Mouse (Mus musculus): ENCODE results near the gene Gm38393.

DNA sequence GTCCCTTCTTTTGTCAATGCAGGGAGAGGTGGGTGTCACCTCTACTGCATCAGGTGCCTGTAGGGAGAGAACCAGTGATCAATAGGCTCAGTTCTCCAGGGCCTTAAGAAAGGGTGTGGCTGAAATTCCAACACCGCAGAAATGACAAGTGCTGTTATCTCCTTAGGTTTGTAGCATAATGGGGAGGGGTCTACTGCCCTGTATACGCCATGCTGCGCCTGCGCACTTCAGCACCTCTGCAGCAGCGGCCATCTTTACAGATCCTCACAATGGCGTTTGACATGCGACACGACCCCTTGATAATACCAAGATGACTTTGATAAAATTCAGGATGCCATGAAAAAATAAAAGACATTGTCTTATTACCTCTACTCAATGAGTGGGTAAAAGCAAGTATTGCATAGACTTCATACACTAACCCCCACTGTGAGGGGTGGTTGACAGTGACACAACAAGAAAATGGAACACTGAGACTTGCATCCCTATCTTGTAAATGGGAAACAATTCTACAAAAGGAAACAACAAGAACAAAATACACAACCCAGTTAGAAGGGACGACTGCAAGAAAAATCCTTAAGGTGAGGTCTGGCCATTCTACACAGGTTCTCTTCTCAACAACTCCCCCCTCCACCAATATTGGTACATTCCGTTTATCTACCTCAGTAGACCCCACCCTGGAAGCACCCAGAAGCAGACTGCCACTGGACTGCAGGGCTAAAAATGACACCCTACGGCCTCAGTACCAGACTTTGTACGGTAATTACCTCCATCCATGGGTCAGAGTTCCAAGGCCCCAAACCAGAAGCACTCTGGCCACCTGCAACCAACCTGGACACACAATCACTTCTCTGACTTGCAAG lies 1.6 kb downstream of the Gm38393 start:
- TF ChIP-seq CTCF (IDR thresholded peaks at IDR 0.05 in 2 of 3, conservative IDR thresholded peaks at IDR 0.05 in 1 of 3; ENCODE audit: control insufficient read depth in 1 of 3, insufficient read depth in 1 of 3, low read depth in 2 of 3, low read length in 3 of 3, poor library complexity in 1 of 3, severe bottlenecking in 1 of 3) (no peak), GATA1 (IDR thresholded peaks at IDR 0.05; ENCODE audit: low read depth, low read length) (no peak), NELFE (IDR thresholded peaks at IDR 0.05; ENCODE audit: low read depth, low read length) (no peak)

All from MEL (cell line).